Mouse (Mus musculus): ENCODE measurements at regions not wholly inside any gene's neighbourhood (a gene's known extent, or its start where the extent isn't known, plus 50 kb on each side); places are given as distances from the start of the nearest gene placed in this dataset.

DNA sequence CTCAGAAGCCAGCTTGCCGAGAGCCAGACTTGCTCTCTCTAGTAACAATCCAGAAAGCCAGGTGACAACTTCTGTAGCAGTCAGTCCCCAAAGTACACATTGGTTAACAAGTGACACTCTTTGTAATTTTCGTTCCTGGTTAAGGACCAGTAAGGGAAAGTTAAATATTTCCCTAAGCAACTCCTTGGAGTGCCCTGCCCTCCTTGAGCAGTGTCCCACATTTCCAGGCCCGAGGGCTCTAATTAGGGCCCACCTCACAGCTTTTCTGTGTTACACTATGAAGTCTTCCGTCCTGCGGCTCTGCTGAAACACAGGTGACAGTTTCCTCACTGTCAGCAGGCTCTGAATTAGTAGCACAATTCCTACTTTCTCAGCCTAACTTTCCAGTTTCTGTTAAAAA lies 194.9 kb downstream of the Fam169b start:
- WGBS: 92% methylated on average over 5 of the region's 5 CpGs
- TF ChIP-seq POLR2A (IDR thresholded peaks at IDR 0.05; ENCODE audit: control insufficient read depth, extremely low read depth, insufficient read depth, low read length, poor library complexity): no peak
- TF ChIP-seq CTCF (IDR thresholded peaks at IDR 0.05; ENCODE audit: borderline replicate concordance, control insufficient read depth, extremely low read depth, insufficient read depth, low read length, poor library complexity): no peak
- no peak for DNase-seq

DNA sequence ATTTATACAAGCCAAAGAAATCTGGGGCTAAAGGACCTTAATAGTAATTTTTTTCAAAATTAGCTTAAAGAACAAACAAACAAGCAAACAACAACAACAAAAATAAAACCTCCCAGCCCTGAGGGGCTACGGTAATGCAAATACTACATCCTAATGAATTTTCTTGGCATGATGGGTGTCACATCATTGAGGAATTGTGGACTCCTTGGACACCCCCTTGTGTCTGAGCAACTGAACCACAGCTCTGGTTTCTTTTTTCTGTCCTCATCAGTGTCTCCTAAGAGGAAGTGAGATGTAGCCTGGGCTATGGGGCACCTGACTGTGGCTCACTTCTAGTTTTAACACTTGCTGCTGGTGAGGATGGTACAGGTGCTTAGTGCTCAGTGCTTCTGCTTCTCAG lies 184.2 kb downstream of the Fam169b start:
- Histone ChIP-seq H3K36me3 (ENCODE audit: control insufficient read depth, insufficient read depth, low read length) (no peaks in the 10 kb centered on the region), H3K27ac (ENCODE audit: control insufficient read depth, insufficient read depth, low read length) (no peak overlapping the region), H3K4me1 (replicated peaks; ENCODE audit: control insufficient read depth, insufficient read depth, low read length) (no peaks in the 10 kb centered on the region), H3K27me3 (ENCODE audit: control insufficient read depth, insufficient read depth, low read length) (no peaks in the 10 kb centered on the region), H3K4me3 (ENCODE audit: control insufficient read depth, insufficient read depth, low read length) (no peak overlapping the region)
- no peak for DNase-seq
- no peak for TF ChIP-seq POLR2A (IDR thresholded peaks at IDR 0.05; ENCODE audit: control insufficient read depth, extremely low read depth, insufficient read depth, low read length, poor library complexity)
- TF ChIP-seq CTCF (IDR thresholded peaks at IDR 0.05; ENCODE audit: borderline replicate concordance, control insufficient read depth, extremely low read depth, insufficient read depth, low read length, poor library complexity): no peak
- 97% methylated on average over 1 of the region's 1 CpGs for WGBS

More for the DNA sequence above, 194.9 kb downstream of the Fam169b start:
- Histone ChIP-seq H3K27ac (ENCODE audit: control insufficient read depth, insufficient read depth, low read length) (no peak overlapping the region), H3K4me3 (ENCODE audit: control insufficient read depth, insufficient read depth, low read length) (no peak overlapping the region), H3K27me3 (ENCODE audit: control insufficient read depth, insufficient read depth, low read length) (no peaks in the 10 kb centered on the region), H3K4me1 (replicated peaks; ENCODE audit: control insufficient read depth, insufficient read depth, low read length) (no peaks in the 10 kb centered on the region), H3K36me3 (ENCODE audit: control insufficient read depth, insufficient read depth, low read length) (no peaks in the 10 kb centered on the region)

DNA sequence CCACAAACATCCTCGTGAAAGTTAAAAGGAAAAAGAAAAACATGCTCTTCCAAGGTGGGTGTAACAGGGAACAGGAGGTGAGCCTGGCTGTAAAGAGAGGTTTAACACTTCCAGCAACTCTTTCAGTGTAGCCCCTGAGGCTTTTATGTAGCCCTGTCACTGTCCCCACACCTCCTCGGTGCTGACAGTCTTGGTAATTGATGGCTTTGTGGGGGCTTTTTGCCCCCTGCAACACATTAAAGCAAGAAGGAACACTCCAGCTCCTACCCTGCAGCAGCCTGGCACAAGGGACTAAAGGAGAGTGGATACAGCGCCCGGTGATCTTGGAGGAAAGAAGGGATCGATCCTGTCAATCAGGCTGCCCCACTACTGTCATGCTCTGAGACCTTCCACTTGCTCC lies 181.8 kb downstream of the Fam169b start:
- H3K4me1 ChIP-seq (replicated peaks; ENCODE audit: control insufficient read depth, insufficient read depth, low read length): no peaks in the 10 kb centered on the region
- H3K27me3 ChIP-seq (ENCODE audit: control insufficient read depth, insufficient read depth, low read length): no peaks in the 10 kb centered on the region
- no peak for DNase-seq
- no peak overlapping the region for H3K4me3 ChIP-seq (ENCODE audit: control insufficient read depth, insufficient read depth, low read length)
- TF ChIP-seq POLR2A (IDR thresholded peaks at IDR 0.05; ENCODE audit: control insufficient read depth, extremely low read depth, insufficient read depth, low read length, poor library complexity) (no peak), CTCF (IDR thresholded peaks at IDR 0.05; ENCODE audit: borderline replicate concordance, control insufficient read depth, extremely low read depth, insufficient read depth, low read length, poor library complexity) (no peak)
- no peak overlapping the region for H3K27ac ChIP-seq (ENCODE audit: control insufficient read depth, insufficient read depth, low read length)
- WGBS: 52% methylated on average over 5 of the region's 5 CpGs
- H3K36me3 ChIP-seq (ENCODE audit: control insufficient read depth, insufficient read depth, low read length): no peaks in the 10 kb centered on the region

DNA sequence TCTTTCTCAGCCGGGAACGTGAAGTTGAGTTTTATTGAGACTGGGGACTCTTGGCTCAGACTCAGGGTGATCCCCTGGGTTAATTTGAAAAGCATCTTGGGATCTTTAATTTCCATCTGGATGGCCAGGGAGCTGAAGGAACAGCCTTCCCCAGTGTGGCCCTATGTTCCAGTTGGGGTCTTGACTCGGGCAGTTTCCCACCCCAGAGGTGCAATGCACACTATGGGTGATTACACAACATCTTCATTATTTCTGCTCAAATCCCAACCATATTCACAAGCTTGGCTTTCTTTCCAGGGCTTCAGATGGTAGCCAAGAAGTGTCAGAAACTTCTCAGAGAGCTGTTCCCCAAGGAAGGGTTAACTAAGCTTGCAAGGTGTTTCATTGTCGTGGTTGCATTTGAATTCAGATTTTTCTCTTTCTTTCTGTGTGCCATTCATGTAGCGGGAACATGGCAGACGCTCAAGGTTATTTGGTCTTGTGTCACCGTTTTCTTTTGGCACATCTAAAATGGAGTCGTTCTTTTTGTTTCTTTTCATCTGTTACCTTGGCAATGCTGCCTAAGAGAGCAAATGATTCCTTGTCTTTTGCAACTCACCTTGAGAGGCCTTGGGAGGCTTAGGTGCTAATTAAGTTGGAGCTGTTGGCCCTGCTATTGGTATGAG lies 179.5 kb downstream of the Fam169b start:
- 92% methylated on average over 8 of the region's 8 CpGs for WGBS

DNA sequence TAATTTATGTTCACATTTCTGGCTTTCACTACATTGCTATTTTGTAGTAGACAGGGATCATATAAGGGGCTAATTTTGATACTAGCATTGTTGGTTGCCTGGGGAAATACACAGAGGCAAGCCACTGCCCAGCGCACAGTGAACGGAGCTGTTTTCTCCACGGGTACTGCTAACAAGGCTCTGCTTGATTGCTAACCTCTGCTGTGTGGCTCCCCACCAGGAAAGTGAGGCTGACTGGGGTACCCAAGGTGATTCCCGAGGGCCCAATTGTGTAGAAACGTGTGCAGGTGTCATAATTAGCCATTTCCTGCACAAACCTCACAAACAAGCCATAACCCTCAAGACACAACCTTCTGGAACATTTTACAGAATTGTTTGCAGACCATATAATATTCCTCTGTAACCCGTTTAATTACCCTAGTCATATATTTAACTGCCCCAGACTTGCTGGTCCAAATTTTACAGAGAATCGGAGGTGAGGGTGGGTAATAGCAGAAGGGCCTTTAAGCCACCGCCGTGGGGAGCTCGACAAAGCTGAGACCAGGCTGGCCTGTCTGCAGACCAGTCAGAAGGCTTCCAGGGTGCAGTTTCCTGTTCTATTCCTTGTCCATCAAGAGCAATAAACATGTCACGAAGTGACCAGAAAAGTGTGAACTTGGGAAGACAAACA lies 170.9 kb downstream of the Fam169b start:
- H3K36me3 ChIP-seq (ENCODE audit: control insufficient read depth, insufficient read depth, low read length): no peaks in the 10 kb centered on the region
- no peak overlapping the region for H3K4me3 ChIP-seq (ENCODE audit: control insufficient read depth, insufficient read depth, low read length)
- DNase-seq: no peak
- no peaks in the 10 kb centered on the region for H3K4me1 ChIP-seq (replicated peaks; ENCODE audit: control insufficient read depth, insufficient read depth, low read length)
- 69% methylated on average over 11 of the region's 11 CpGs for WGBS
- H3K27ac ChIP-seq (ENCODE audit: control insufficient read depth, insufficient read depth, low read length): no peak overlapping the region
- H3K27me3 ChIP-seq (ENCODE audit: control insufficient read depth, insufficient read depth, low read length): no peaks in the 10 kb centered on the region
- no peak for TF ChIP-seq POLR2A (IDR thresholded peaks at IDR 0.05; ENCODE audit: control insufficient read depth, extremely low read depth, insufficient read depth, low read length, poor library complexity)
- TF ChIP-seq CTCF (IDR thresholded peaks at IDR 0.05; ENCODE audit: borderline replicate concordance, control insufficient read depth, extremely low read depth, insufficient read depth, low read length, poor library complexity): no peak

More for the DNA sequence above, 179.5 kb downstream of the Fam169b start:
- no peak overlapping the region for H3K27ac ChIP-seq (ENCODE audit: control insufficient read depth, insufficient read depth, low read length)
- no peak for DNase-seq
- H3K4me3 ChIP-seq (ENCODE audit: control insufficient read depth, insufficient read depth, low read length): no peak overlapping the region
- H3K36me3 ChIP-seq (ENCODE audit: control insufficient read depth, insufficient read depth, low read length): no peaks in the 10 kb centered on the region
- no peaks in the 10 kb centered on the region for H3K27me3 ChIP-seq (ENCODE audit: control insufficient read depth, insufficient read depth, low read length)
- TF ChIP-seq CTCF (IDR thresholded peaks at IDR 0.05; ENCODE audit: borderline replicate concordance, control insufficient read depth, extremely low read depth, insufficient read depth, low read length, poor library complexity) (no peak), POLR2A (IDR thresholded peaks at IDR 0.05; ENCODE audit: control insufficient read depth, extremely low read depth, insufficient read depth, low read length, poor library complexity) (no peak)
- H3K4me1 ChIP-seq (replicated peaks; ENCODE audit: control insufficient read depth, insufficient read depth, low read length): no peaks in the 10 kb centered on the region

DNA sequence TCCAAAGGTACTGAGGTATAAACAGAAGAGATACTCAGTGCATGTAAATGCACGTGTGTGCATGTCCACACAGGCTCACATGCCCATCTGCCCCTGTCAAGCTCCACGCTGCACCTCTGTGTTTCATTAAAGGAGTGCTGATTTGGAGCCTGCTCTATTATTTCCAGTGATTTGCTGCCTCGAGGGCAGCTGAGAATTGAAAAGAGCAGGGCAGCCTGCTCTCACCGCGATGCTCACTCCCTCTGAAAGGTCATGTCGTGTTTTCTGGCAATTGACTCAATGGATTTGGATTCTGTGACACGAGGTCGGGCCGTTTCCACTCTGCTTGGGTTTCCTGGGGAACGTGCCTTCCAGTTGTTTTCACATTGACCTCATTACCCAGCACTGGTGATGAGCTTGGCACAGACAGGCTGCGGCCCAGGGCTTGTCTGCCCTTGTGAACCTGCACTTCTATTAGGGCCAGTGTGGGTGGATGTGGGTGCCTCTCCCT lies 167.1 kb downstream of the Fam169b start:
- Histone ChIP-seq H3K27ac (ENCODE audit: control insufficient read depth, insufficient read depth, low read length) (no peak overlapping the region), H3K4me3 (ENCODE audit: control insufficient read depth, insufficient read depth, low read length) (no peak overlapping the region), H3K36me3 (ENCODE audit: control insufficient read depth, insufficient read depth, low read length) (no peaks in the 10 kb centered on the region), H3K4me1 (replicated peaks; ENCODE audit: control insufficient read depth, insufficient read depth, low read length) (no peaks in the 10 kb centered on the region), H3K27me3 (ENCODE audit: control insufficient read depth, insufficient read depth, low read length) (no peaks in the 10 kb centered on the region)
- WGBS: 84% methylated on average over 11 of the region's 11 CpGs
- no peak for TF ChIP-seq POLR2A (IDR thresholded peaks at IDR 0.05; ENCODE audit: control insufficient read depth, extremely low read depth, insufficient read depth, low read length, poor library complexity)
- no peak for TF ChIP-seq CTCF (IDR thresholded peaks at IDR 0.05; ENCODE audit: borderline replicate concordance, control insufficient read depth, extremely low read depth, insufficient read depth, low read length, poor library complexity)
- DNase-seq: no peak
